Mouse (Mus musculus) retina, postnatal 7 days (tissue): Measurements from ENCODE around the gene Dalrd3.
"Not testable (repeated sequence)": the region's sequence is repeated elsewhere in the genome, so short reads cannot be mapped to it uniquely, and the experiment has no call there.

Source experiments
- DNase-seq: peaks from one replicate; pipeline ENCODE4 v3.0.0-alpha.2; 2012; ENCODE audit warnings: low read depth, low spot score

Gene Dalrd3

DNA sequence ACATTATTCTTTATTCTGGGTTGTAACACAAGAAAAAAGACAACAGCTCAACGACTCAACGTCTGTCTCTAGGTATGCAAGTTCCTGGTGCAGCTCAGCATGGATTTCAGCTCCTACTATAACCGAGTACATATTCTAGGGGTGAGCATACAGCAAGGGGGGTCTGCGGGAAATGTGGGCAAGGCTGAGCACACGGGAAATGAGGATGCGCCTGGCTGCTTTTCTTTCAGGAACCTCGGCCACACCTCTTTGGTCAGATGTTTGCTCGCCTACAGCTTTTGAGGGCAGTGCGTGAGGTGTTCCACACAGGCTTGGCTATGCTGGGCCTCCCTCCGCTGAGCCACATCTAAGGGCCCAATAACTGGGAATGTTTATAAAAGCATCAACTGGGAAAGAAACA is 2.6 kb downstream of the Dalrd3 start:
- no peak for DNase-seq

- peak; percentile 67 for DNase-seq
These were observed 4.3 kb downstream of the Dalrd3 start for GRCm38 (mm10) chr9:108573774-108574690.

GRCm38 (mm10) chr9:108574921-108575320 is 5.2 kb downstream of the Dalrd3 start:
- DNase-seq = no peak

- no peak for DNase-seq
These were observed 5.9 kb downstream of the Dalrd3 start for GRCm38 (mm10) chr9:108575321-108576297.

DNA sequence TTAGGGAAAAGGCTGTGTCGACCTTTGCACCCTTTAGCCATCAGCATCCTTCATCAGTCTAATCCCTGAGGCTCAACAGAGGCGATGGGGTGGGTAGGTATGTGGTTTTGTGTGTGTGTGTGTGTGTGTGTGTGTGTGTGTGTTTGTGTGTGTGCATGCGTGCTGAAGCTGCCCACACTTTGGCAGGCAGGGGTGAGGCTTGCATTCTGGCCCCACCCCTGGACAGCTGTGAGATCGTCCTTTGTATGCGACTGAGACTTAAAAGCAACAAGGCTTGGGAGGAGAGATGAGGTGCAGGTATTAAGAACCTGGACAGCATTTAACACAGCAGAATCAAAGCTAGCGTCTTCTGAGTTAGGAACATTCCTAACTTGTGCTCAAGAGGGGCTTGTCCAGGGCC is 7.3 kb downstream of the Dalrd3 start:
- no peak for DNase-seq

DNA sequence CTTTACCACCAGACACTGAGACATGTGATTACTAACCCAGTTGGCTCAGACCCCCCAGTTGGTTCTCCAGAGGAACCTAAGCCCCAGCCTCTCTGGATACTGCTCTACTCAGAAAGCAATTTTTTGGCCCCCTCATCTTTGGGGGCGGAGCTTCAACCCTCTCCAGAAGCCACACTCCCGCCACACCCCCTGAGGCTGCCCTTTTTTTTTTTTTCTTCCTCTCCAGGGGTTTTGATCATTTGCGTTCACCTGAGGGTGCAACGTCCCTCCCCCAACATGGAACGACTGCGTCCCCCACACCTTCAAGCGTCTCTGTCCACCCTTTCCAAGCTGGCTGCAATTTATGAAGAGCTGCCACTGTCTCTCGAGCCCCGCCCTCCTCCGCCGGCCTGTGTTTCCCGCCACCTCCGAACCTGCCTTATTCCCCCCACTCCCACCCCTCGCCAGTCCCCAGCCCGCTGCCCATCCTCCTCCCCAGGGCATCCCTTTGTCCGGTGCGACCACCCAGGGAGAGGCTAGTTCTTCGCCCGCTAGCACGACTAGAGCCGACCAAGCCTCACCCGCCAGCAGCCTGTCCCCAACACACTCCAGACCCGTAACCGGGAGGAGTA is 8.4 kb downstream of the Dalrd3 start:
- DNase-seq = no peak

- peak; percentile 93 for DNase-seq
These were observed 9.1 kb downstream of the Dalrd3 start, which contains the start of gene Wdr6 for GRCm38 (mm10) chr9:108578545-108579343. Wdr6 (minus strand) TSS chr9:108578739.

DNA sequence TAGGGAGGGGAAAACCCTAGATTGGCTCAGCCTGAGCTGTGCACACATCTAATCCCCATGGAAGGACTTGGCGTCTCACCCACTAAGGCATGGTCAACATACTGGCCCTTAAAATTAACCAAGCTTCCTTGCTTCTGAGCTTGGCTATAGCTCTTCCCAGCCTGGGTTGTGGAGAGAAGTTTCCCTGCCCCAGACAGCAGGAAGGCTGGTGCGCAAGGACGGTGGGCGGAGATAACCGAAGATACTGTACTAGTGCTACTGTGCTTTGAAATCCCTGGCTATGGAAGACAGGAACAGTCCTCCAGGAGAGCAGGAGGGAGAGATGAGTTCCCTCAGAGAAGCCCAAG is 9.6 kb downstream of the Dalrd3 start:
- no peak for DNase-seq

DNA sequence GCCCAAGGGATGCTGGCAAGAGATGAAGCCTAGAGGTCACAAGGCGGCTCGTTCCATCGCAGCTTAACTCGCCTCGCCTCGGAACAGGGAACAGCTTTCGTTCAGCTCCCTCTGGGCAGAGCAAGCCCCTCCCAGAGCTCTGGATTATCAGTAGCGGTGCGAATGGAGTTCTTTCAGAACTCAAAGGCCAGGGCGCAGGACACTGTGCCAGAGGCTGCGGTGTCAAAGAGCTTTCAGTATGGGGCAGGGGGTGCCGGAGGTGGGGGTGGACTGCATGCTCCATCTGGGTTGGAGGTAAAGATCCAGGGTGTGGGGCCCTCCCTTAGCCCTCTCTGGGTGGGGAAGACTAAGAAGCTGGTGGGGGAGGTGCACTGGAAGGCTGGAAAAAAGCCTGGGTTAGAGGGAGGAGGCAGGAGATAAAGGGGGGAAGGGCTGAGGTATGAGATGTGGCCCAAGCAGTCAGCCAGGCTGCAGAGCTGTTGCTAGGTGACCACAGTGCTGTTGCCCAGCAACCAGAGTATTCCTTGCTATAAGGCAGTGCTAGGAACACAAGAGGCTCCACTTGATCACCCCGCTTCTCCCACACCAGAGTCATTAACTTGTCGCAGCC is 18.0 kb downstream of the Dalrd3 start:
- peak; percentile 85 for DNase-seq

- no peak for DNase-seq
These were observed 19.5 kb downstream of the Dalrd3 start for GRCm38 (mm10) chr9:108589229-108589628.

GRCm38 (mm10) chr9:108591462-108591861 is 21.8 kb downstream of the Dalrd3 start:
- DNase-seq = no peak

- DNase-seq = no peak
These were observed 24.7 kb downstream of the Dalrd3 start for GRCm38 (mm10) chr9:108594354-108594753.

DNA sequence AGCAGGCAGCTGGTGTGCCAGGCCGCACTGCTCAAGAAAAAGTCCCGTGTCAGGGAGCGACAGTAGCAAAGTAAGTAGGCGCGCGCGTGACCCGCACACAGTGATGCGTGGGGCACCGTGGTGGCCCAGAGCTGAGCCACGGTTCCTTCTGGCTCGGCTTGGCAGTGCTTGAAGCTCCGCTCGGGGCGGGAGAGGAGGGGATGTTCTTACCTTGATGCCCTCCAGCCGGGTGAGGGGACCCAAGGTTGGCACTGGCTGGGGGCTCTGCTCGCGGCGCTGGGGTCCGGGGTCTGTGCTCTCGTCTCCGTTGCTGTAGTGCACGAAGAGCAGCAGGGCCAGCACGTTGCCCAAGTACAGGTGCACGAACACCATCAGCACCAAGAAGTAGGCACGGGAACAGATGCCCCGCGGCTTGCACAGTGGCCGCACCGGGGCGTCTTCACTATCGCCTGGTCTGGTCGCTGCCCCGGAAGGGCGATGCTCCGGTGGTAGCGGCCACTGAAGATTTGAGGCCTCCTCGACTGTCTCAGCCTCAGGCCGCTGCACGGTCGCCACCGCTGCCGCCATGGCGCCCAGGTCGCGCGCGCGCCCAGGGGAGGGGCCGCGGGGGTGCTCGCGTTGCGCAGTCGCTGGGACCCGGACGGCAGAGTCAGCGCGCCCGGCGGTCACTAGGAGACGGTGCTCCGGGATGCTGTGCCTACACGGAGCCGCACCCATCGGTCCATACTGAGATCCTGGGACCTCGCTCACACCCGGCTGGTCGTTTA is 27.5 kb downstream of the Dalrd3 start, which contains the start of gene P4htm:
Gene P4htm (minus strand): TSS at position 670 of the 767 bp plus-strand sequence.
- peak; percentile 59 for DNase-seq

GRCm38 (mm10) chr9:108599021-108599566 is 29.4 kb downstream of the Dalrd3 start:
- no peak for DNase-seq

- no peak for DNase-seq
These were observed 30.3 kb downstream of the Dalrd3 start for GRCm38 (mm10) chr9:108600011-108600410.

GRCm38 (mm10) chr9:108601986-108602385 is 32.3 kb downstream of the Dalrd3 start:
- no peak for DNase-seq

DNA sequence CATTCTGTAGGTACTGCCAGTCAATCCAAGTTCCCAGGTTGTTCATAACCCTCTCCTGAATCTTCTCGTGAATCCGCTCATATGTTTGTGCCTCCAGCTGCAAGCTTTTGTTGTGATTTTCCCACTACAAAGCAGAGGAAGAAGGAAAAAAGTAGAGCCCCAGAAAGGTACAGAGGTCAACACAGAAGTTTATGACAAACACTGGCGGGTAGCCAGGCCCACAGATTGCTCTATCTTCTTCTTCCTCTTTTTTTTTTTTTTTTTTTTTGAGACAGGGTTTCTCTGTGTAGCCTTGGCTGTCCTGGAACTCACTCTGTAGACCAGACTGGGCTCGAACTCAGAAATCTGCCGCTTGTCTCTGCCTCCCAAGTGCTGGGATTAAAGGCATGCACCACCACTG is 38.2 kb downstream of the Dalrd3 start:
- DNase-seq = not testable (repeated sequence)

DNA sequence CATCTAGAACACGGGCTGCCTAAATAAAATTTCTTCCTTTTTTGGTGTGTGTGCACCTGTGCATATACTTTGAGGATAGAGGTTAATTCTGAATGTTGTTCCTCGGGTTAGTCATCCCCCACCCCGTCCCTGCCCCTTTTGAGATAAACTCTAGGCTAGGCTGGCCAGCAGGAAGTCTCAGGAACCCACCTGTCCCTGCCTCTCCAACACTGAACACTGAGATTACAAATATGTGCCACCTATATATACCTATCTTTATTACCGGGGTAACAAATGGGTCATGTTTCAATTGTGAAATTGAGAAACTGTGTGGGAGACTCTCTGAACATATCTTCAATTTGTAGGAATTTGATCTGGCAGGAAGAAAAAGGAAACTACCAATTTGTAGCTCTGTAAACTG is 39.2 kb downstream of the Dalrd3 start:
- DNase-seq = no peak

DNA sequence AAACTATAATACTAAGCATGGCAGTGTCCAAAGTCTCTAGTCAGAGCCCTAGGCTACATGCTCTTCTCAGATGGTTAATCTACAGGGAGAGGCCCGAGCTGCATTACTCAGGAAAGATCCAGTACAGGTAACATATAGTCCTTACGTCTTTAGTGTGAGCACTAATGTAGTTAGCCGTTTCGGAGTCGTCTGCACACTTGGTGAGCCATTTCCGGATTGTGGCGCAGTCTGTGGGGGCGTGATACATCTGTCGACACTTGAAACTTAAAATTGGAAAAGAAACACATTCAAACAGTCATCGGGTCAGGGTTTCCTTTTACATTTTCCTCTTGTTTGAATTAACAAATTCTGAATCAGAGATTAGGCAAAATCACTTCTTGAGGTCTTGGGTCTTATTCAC is 41.8 kb downstream of the Dalrd3 start:
- no peak for DNase-seq
